Mouse (Mus musculus): ENCODE data around the gene AC134908.4.
A peak's percentile ranks its signal among the peaks of the same experiment; 100 is the strongest.

The AC134908.4 gene

DNA sequence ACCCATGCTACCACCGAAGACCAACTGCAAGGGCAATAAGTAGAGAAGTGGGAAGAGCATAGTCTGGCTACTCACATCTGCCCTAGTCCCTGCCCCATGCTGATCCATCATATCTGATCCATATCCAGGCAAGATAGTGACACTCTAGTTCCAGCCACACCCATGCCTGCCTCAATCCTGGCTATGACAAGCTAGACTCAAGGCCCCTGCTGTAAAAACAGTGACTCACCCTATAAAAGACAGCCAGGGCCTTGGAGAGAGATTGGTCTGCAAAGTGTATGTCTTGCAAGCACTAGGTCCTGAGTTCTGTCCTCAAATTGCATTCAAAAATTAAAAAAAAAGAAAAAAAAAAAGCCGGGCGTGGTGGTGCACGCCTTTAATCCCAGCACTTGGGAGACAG lies 11.0 kb upstream of the AC134908.4 start:
- DNase-seq, result no peak

DNA sequence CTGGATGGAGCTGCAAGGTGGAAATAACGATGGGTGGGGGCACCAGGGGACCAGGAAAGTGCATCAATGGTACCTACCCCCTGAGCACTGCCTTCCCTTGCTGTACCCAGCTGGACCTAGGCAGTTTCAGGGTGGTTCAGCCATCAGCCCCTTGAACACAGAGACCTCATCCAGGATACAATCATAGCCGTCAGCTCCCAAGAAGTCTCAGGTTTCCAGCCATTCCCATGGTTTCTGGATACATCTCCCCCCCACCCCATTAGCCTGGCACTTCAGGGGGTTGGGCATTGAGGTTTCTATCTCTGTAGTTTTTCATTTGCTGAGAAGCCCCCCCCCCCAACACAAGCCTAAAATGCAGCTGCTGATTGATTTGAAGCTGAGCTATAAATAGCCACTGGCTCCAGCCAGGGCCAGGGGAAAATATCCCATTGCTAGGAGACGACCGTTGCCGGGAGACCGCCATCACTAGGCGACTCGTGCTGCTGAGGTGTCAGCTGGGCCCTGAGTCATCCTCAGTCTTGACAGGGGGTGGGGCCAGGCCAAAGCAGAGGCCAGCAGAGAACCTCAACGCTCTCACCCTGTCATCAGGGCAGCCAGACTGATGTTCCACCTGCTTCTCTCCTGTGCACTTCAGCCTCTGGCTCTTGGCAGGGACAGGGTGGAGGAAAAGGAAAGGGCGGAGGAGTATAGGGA lies 7.5 kb upstream of the AC134908.4 start:
- peak; percentile 85 for DNase-seq

DNA sequence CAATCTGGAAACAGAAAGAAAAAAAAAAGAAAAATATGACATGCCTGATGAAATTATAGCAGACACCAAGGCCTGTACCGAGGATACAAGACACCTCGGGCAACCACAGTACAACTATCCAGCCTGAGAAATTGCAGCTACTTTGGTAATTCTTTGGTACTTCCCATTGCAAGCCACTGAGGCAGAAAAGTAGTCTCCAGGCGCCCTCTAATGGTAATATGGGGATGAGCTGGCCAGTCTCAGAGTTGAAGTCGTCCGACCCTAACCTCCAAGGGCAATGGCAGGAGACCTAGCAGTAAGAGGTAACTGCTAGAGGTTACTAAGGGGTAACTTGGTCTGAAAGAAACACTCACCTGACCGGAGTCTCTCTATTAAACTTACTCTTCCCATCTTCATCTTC lies 5.6 kb upstream of the AC134908.4 start:
- no peak for DNase-seq

DNA sequence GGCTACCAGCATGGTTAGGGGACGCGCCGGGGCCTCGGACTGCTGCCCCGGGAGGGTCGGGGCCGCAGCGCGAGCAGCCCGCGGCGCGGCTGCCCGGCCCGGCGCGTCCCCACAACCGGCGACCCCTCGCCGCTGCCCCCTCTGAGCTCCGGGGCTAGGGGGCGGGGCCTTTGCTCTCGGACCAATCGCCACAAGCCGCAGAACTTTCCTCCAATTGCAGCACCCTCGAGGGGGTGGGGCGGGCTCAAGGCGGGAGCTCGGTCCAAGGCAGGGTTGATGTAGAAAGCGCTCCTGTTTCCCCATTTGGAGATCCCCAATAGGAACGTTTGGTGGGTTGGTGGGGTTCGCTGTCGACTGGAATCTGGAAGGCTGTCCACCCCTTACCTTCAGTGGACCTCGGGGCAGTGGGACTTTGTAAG lies 1.5 kb upstream of the AC134908.4 start, which contains the start of gene Metrn:
TSS of gene Metrn (minus strand) at position 186 of the 419 bp plus-strand sequence.
- peak; percentile 77 for DNase-seq

DNA sequence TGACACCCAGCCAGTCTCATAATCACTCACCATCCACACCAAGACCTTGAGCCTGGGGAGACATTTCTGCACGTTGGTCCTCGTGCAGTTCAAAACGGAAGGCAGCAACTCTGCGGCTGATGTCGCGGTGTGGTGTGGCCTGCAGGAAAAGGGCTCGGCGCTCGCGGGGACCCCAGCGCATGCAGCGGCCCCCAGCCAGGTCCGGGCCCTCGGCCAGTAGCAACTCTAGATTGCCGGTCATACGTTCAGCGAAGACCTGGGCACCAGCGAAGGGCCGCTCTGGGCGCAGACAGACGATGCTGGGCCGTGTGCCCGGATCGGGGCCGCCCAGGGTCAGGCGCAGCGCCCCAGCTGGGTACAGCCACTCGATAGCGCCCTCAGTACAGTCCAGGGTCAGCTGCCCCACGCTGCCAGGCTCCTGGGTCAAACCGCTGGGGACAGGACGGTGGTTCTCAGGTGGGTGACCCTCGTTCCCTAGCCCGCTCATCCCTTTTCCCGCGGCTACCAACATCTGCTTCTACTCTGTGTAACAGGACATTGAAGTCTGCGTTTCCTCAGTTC lies 832 bp upstream of the AC134908.4 start:
- no peak for DNase-seq

DNA sequence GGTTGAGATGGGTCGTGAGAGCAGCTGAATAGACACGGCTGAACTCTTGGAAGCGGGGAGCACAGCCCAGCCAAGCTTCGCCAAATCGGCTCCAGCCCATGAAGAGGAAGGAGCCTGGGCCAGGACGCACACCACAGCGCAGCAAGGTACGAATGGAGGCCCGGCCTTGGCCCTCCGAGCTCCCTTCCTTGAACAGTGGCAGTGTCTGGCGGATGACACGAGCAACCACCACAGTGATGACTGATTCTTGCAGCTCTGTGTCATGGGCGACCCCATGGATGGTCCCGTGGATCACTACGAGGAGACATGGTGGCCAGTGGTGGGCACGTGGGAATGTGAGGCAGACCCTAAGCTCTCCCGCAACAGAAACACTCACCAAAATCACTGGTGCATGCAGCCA lies 461 bp downstream of the AC134908.4 start:
- no peak for DNase-seq

DNA sequence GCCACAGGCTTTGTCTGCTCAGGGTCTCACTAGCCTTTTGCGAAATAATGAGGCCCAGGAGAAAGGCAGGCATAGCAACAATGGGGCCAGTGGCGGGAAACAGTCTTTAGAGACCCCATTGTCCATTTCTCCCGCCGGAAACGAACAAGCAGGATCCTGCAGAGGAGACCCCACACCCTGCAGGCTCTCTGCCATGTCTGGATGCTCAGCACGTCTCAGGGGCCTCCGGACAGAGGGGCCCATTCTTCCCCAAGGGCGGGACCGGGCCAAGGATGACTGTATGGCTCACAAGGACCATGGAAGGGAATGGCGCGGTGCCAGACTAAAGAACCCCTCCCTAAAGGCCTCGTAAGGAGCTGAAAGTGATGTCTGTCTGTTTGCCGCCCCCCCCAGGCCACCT lies 1.3 kb downstream of the AC134908.4 start:
- no peak for DNase-seq

DNA sequence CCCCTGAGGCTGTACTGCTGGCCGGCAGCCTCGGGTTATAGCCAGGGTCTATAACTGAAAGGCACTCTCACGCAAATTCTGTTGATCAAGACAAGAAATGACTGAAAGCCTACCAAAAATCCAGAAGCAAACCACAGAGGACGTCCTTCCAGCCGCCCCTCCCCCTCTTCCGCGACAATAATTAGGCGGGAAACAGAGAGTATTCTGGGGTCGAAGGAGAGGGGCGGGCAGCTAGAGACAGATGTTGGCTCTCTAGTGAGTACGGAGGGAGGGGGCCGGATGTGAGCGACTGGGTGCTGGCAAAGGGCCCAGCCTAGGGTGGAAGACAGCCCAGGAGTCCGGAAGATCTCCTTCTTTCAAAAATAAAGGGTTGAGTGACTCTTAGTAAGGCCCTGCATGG lies 2.8 kb downstream of the AC134908.4 start, which contains the start of gene Fam173a:
TSS of gene Fam173a (minus strand) at position 287 of the 400 bp plus-strand sequence.
- DNase-seq, result peak; percentile 63

DNA sequence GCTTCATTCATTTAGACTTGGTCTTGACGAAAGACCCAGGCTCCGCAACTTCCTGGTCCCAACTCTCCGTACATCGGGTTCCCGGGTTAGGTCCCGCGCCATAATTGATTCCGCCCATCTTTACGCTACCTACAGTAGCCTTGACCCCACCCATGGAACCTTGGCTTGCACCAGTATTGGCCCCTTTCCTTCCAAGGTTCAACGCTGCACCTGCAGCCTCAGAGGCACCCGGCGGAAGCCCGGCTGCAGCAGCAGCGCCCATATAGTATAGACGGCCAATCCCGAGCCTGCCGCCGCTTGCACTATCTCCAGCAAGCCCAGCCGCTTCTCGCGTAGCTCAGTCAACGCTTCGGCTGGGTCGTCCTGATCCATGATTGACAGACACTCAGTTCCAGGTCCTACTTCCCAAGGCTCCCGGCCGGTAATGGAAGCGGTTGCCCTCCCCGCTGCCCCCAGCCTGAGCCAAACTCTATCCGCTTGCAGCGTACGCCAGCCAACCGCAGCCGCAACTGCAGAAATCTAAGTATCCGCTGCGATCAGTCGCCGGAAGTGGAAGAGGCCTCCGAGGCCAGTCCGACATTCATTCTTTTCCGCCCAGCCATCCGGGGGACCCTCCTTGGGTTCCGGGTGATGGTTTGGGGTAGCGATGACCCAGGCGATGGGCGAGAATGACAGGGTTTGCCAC lies 3.5 kb downstream of the AC134908.4 start:
- peak; percentile 82 for DNase-seq

DNA sequence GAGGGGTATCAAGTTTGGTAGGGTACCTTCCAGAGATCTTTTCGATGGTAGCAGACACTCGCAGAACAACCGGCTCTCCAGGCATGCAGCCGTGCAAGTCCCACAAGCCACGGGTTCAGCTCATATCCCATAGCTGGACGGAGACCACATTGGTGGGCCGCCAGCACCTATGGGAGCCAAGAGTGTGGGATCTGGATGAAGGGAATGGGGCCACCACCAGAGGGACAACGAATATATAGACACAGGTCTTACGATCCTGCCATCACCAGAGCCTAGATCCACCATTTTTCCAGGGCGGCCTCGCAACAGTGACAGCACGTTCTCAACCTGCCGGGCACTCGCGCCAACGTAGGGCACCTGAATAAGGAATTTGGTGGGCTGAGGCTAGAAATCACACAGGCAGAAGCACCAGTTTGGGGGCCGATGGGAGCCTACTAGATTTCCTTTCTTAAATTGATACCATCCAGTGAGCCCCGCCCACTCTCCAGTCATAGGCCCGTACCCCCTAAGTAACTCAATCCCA lies 4.1 kb downstream of the AC134908.4 start:
- DNase-seq, result no peak

DNA sequence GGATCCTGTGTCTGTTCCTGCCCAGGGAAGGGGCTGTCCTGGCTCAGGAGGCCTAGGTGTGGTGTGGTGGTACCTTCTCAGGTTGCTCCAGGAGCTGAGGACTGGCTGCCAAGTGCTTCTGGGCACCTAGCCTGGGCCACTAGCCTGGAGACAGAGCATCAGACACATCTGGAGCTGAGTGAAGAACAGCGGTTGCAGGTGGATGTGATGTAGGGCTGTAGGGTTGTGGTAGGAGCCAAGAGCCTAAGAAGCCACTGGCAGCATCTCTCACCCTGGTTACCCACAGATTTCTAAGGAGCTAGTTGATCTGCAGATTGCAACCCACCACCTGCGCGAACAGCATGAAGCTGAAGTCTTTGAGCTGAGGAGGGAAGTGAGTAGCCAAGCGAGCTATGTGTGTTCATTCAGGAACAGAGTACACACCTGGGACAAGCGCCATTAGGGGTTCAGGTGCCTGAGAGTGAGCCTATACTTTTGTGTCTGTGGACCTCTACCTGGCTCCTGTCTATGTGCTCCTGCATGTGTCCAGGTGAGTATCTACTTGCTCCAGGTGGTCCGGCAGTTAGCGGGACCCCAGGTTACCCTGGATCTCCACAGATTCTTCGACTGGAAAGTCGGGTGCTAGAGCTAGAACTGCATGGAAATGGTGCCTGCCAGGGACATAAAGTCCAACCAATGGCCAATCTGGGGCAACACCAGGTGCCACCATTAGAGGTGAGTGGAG lies 8.5 kb downstream of the AC134908.4 start:
- DNase-seq, result no peak

DNA sequence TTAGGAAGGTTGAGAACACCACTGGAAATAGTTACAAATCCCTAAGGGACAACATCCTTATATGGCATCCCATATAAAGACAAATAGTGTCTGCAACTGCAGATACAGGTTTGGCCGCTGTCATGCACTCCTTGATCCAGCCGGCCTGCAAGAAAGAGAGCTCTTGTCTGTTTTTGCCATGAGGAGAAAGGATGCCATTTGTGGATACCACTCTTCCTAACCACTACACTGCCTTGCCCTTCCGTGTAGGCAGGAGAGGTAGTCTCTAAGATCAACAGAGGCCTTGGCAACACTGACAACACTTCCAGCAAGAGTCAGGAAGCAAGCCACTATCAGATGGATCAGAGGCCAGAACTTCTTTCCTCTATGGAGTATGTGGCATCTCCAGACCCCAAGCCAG lies 9.2 kb downstream of the AC134908.4 start, which contains the start of gene Ccdc78:
TSS of gene Ccdc78 (plus strand) at position 301 of the 400 bp plus-strand sequence.
- no peak for DNase-seq

DNA sequence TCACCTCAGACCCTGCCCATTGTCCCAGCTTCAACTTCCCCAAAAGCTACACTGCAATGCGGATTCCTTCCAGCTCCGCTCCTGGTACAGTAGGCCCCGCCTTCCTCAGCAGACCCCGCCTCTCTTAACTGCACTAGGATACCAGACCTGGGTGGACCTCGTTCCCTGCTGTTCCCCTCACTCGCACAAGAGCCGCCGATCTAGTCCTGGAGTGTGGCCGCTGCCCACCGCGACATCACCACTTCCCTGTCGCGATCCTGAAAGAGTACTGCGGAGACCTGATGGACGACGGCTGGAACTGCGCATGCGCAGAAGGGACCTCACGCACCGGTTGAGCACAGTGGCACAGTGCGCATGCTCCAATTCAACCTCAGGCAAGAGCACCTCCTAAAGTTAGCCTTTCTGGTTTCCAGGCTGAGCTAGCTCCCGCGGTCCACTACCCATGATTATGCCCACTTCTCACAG lies 10.1 kb downstream of the AC134908.4 start, which contains the start of gene Haghl:
TSS of gene Haghl (minus strand) at position 393 of the 465 bp plus-strand sequence.
- DNase-seq, result peak; percentile 94

DNA sequence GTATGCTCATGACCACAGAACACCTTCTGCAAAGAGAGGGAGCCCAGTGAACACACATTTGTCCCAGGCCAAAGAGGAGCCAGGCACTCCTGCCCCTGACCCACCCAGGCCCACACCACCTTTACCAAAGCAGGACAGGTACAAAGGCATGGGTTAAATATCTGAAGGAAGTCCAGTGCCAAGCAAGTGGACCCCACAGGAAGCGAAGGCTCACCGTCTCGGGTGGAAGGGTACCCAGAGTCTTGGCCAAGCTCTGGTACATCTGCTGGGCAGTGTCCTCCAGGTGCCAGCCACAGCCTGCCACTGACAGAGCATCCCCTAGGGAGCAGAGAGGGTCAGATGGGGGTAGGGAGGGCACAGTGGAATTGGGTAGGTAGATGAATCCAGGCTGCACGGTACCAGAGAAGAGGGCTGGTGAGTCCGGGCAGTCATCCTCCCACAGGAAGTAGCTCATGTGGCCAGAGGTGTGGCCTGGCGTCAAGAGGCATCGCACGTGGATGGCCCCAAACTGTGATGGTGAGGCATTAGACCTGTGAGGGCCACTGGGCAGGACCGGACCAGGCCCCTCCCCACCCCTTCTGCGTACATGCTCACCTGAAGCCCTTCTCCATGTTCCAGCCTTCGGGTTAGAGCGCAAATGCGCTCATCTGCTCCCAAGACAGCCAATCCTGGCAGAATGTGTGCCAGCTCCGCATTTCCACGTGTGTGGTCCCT lies 11.4 kb downstream of the AC134908.4 start:
- DNase-seq, result no peak

DNA sequence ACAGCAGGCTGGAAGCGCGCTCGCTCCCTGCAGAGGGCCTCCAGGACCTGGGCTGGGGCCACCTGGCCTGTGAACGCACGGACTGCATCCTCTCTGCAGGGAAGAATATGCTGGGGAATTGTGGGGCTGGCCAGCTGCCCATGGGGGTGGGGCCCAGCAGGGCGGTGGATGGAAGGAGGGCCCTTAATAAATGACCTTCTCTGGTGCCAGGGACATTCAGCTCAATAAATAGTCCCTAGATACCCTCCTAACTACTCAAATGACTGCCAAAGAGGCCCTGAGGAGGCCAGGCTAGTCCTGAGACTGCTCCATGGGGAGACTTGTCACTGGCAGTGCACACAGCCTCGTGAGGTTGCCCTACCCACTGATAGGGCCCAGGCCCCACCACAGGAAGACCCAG lies 12.4 kb downstream of the AC134908.4 start:
- peak; percentile 10 for DNase-seq

DNA sequence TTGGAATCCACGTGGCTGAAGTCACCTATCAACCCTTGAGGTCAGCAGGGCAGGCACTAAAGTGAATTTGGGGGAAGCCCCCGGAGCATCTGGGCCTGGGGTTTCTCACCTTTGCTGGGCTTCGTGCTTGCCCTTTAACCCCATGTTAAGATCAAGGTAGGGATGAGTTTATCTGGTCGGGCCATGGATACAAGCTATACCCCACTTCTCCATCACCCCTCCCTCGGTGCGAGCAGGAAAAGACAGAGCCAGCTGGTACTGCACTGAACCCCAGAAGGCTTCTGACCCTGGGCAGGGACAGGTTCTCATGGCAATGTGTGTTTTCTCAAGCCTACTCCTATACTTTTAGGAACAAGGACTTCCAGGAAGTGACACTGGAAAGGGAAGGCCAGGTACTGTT lies 14.1 kb downstream of the AC134908.4 start:
- DNase-seq, result no peak

DNA sequence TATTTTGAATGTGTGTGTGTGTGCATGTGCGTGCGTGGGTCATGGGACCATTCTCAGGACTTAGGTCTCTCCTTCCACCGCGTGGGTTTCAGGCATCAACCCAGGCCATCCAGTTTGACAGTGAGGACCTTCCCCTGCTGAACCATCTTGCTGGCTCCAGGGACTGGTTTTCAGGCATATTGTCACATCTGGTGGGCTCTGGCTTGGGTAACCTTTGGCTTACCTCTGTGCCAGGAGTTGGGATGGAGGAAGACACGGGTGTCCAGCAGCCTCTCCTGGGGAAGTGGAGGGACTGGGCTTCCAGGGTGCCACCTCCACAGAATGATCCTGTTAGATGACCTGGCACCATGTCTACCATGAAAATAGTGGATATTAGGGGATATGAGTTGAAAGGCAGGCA lies 17.5 kb downstream of the AC134908.4 start:
- no peak for DNase-seq

DNA sequence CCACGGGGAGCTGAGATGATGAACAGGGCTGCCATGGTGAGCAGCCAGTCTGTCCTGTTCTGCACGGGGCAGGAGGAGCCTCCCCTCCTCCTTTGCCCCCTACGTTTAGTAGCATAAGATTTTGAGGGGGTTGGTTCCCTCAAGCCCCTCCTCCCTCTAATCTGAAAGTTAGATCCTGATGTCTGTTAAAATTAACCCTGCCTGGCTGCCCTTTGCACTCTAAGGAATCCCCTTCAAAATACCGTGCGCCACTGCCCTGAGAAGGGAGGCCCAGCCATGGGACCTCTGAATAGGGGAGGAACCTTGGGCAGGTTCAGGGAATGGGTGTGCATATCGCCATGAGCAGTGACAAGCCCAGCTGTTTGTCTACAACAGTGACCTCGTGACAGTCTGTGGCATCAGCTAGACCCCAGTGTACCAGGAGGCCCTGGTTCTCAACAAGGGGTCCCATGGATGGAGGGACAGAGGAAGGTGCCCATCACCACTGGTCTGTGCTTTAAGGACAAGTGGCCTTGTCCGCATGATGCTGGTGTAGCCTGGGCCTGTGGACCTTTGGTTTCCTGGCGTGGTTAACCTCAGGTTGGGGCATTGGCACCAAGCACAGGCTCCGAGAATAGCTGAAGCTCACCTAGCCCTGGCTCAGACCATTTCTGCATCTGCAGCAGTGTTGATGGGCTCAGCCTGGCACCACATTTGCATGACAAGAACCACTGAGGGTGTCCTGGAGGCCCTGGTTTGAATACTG lies 20.0 kb downstream of the AC134908.4 start:
- DNase-seq, result no peak

DNA sequence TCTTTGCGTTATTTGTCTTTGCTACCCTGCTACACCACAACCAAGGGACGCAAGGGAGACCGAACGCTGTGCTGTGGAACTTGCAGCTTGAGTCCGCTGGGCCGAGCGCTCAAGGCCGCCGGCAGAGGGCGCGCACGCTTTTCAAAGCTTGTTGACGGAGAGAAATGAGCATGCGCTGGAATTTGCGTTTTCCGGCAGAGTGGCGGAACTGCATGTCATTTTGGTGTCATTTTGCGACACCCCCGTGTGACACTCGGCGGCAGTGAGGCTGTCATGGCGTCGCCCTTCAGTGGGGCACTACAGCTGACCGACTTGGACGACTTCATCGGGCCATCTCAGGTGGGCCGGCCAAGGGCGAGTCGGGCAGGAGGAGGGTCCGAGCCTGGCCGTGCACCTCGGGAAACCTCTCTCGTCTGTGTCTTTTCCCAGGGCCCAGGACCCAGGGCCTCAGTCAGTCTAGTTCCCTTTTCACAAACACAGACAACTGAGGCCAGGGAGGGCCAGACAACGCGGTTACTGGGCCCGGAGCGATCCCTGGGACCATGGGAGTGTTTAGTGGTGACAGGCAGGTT lies 21.8 kb downstream of the AC134908.4 start, which contains the start of gene Narfl:
TSS of gene Narfl (plus strand) at position 228 of the 572 bp plus-strand sequence.
- peak; percentile 98 for DNase-seq

DNA sequence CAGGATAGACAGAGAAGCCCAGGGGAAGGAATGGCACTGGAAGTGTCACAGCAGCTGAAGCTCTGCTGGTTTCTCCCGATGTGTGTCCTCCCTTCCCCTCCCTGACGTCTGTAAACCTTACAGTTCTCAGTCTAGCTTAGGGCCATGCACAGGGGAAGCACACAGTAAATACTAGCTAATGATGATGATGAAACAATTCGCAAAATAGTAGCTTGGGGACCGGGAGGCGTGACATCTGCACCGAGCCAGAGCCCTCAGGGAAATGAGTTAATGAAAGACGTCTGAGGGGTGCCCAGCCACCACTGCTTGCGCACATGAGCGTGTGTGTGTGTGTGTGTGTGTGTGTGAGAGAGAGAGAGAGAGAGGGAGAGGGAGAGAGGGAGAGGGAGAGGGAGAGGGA lies 26.1 kb downstream of the AC134908.4 start:
- no peak for DNase-seq

DNA sequence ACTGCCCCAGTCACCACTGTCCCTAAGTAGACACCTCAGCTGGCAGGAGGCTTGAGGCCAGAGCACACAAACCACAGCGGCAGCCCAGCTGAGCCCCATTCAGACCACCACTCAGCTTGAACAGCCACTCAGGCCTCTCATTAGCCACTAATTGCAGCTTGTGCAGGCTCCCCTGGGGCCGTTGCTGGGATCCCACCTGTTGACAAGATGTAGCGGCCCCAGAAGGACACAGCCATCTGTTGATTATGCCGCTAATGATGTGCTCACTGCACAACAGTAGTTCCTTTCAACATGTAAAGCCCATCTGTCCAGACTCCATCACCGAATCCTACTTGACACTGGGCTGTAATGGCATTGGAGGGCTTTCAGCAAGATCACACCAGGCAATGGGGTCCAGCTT lies 29.6 kb downstream of the AC134908.4 start:
- DNase-seq, result no peak
